Mouse (Mus musculus): Measurements from ENCODE around the gene Ctrl. TPM values are rescaled to one million over a fixed set of nuclear protein-coding genes. Genes with fewer than 3 reads are reported as not detected.

The Ctrl gene
- total RNA-seq, 2 experiments from 2014 or later: 0.30 to 0.70 TPM

Small RNAs within 50 kb of the gene (microRNA-seq; reads per million reads assigned to microRNA genes)
- gene Mir7074: not detected

Other genes with a start within 250 kb of the Ctrl start
- gene Carmil2, start 247.6 kb downstream of the Ctrl start, total RNA-seq (2021): 1 to 10 TPM; 3.6 to 4.5 TPM
- 10 to 100 TPM; 27.9 to 28.2 TPM for gene Acd, start 232.8 kb downstream of the Ctrl start, total RNA-seq (2021)
- gene Pard6a, start 232.7 kb downstream of the Ctrl start, total RNA-seq (2021): 10 to 100 TPM in 1 of 2 experiments, 1 to 10 TPM in 1; 9.1 to 12.6 TPM
- gene 4933405L10Rik, start 226.2 kb downstream of the Ctrl start, total RNA-seq (2021): not detected
- gene Enkd1, start 225.7 kb downstream of the Ctrl start, total RNA-seq (2021): 1 to 10 TPM; 3.9 to 7.5 TPM
- 10 to 100 TPM in 1 of 2 experiments, 1 to 10 TPM in 1; 7.5 to 12.8 TPM for gene Gfod2, start 175.2 kb downstream of the Ctrl start, total RNA-seq (2021)
- gene Ranbp10, start 106.5 kb downstream of the Ctrl start, total RNA-seq (2021): 10 to 100 TPM; 25.4 to 30.0 TPM
- not detected for gene Tsnaxip1, start 106.1 kb downstream of the Ctrl start, total RNA-seq (2021)
- 10 to 100 TPM in 1 of 2 experiments, 1 to 10 TPM in 1; 7.6 to 10.4 TPM for gene Cenpt, start 80.6 kb downstream of the Ctrl start, total RNA-seq (2021)
- gene Thap11, start 78.7 kb downstream of the Ctrl start, total RNA-seq (2021): 10 to 100 TPM; 28.3 to 32.0 TPM
- 10 to 100 TPM; 39.1 to 40.1 TPM for gene Nutf2, start 73.3 kb downstream of the Ctrl start, total RNA-seq (2021)
- 10 to 100 TPM; 28.0 to 35.3 TPM for gene Edc4, start 53.0 kb downstream of the Ctrl start, total RNA-seq (2021)
- gene Nrn1l, start 40.3 kb downstream of the Ctrl start, total RNA-seq (2021): under 1 TPM in 1 of 2 experiments, not detected in 1; 0.55 TPM
- gene Pskh1, start 33.4 kb downstream of the Ctrl start, total RNA-seq (2021): 10 to 100 TPM; 32.9 to 35.6 TPM
- 10 to 100 TPM; 58.0 to 66.3 TPM for gene Psmb10, start 4.6 kb upstream of the Ctrl start, total RNA-seq (2021)
- 10 to 100 TPM; 39.2 to 89.9 TPM for gene Lcat, start 9.5 kb upstream of the Ctrl start, total RNA-seq (2021)
- 10 to 100 TPM; 30.5 to 33.7 TPM for gene Slc12a4, start 32.2 kb upstream of the Ctrl start, total RNA-seq (2021)
- gene Dpep3, start 45.6 kb upstream of the Ctrl start, total RNA-seq (2021): not detected
- gene Dus2, start 57.5 kb upstream of the Ctrl start, total RNA-seq (2021): 10 to 100 TPM; 13.5 to 15.2 TPM
- not detected for gene Dpep2nb, start 72.1 kb upstream of the Ctrl start, total RNA-seq (2021)
- gene Ddx28, start 78.0 kb upstream of the Ctrl start, total RNA-seq (2021): 10 to 100 TPM; 13.1 to 16.2 TPM
- 10 to 100 TPM; 39.1 to 47.7 TPM for gene Nfatc3, start 125.0 kb upstream of the Ctrl start, total RNA-seq (2021)
- 10 to 100 TPM; 14.8 to 15.4 TPM for gene Esrp2, start 203.1 kb upstream of the Ctrl start, total RNA-seq (2021)
- gene Pla2g15, start 216.5 kb upstream of the Ctrl start, total RNA-seq (2021): 10 to 100 TPM; 17.6 to 21.4 TPM
- gene Slc7a6, start 235.0 kb upstream of the Ctrl start, total RNA-seq (2021): 10 to 100 TPM; 28.2 to 28.7 TPM